Comparison of ENCODE assay signal across 8 mouse cellular contexts in genomic region chr11:21368466-21368865, GRCm38 (mm10). TPM values are rescaled to one million over a fixed set of nuclear protein-coding genes. Genes with fewer than 3 reads are reported as not detected.
DNase-seq lines count a peak whose midpoint lies in the region; ATAC-seq and TF ChIP-seq lines count a peak whose summit lies in the region.

No protein-coding gene starts in this region.

- H3K9ac ChIP-seq in heart, embryonic 11.5 days (ENCODE audit: low read depth, low read length): no peak overlapping the region
- H3K9ac ChIP-seq in hindbrain, postnatal 0 days (replicated peaks; ENCODE audit: low read length): no peak overlapping the region
- no peak overlapping the region for H3K9ac ChIP-seq in midbrain, embryonic 13.5 days (replicated peaks)

- peak overlapping the region; percentile 61 for H3K4me3 ChIP-seq in heart, embryonic 11.5 days (ENCODE audit: low read depth, low read length)
- peak overlapping the region; percentile 94 for H3K4me3 ChIP-seq in hindbrain, postnatal 0 days (ENCODE audit: low read length)
- peak overlapping the region; percentile 86; the same call in 1 of the 2 replicates for H3K4me3 ChIP-seq in midbrain, embryonic 13.5 days (replicated peaks)

- WGBS in heart, embryonic 11.5 days (ENCODE audit: insufficient replicate concordance): 28% methylated on average over 7 of the region's 7 CpGs
- 39% methylated on average over 7 of the region's 7 CpGs for WGBS in hindbrain, postnatal 0 days
- 49% methylated on average over 7 of the region's 7 CpGs for WGBS in midbrain, embryonic 13.5 days

- intact Hi-C loops in heart, postnatal 36 days (cut with DNase I): loop anchor here (10.0 kb wide), 1 partner anchor 824 kb away; the partner anchor contains the start of gene Sertad2

- no peaks in the 10 kb centered on the region for H3K27me3 ChIP-seq in heart, embryonic 11.5 days (ENCODE audit: control insufficient read depth, insufficient read depth, low read length)
- no peaks in the 10 kb centered on the region for H3K27me3 ChIP-seq in hindbrain, postnatal 0 days (ENCODE audit: insufficient read depth, low read length)
- no peaks in the 10 kb centered on the region for H3K27me3 ChIP-seq in midbrain, embryonic 13.5 days

- no peaks in the 10 kb centered on the region for H3K36me3 ChIP-seq in heart, embryonic 11.5 days (ENCODE audit: control insufficient read depth, insufficient read depth, low read length)
- H3K36me3 ChIP-seq in hindbrain, postnatal 0 days (ENCODE audit: insufficient read depth, low read length): no peaks in the 10 kb centered on the region
- no peaks in the 10 kb centered on the region for H3K36me3 ChIP-seq in midbrain, embryonic 13.5 days

- no peak for ATAC-seq in heart, embryonic 11.5 days (replicated peaks; ENCODE audit: insufficient number of reproducible peaks, low FRiP score, low TSS enrichment)
- ATAC-seq in hindbrain, postnatal 0 days: no peak
- ATAC-seq in midbrain, embryonic 13.5 days: no peak

- H3K9me3 ChIP-seq in heart, embryonic 11.5 days (replicated peaks; ENCODE audit: control insufficient read depth, low read length): no peaks in the 10 kb centered on the region
- no peaks in the 10 kb centered on the region for H3K9me3 ChIP-seq in hindbrain, postnatal 0 days (ENCODE audit: low read length)
- no peaks in the 10 kb centered on the region for H3K9me3 ChIP-seq in midbrain, embryonic 13.5 days

- H3K27ac ChIP-seq in heart, embryonic 11.5 days (ENCODE audit: low read depth, low read length): no peak overlapping the region
- H3K27ac ChIP-seq in hindbrain, postnatal 0 days: no peak overlapping the region
- H3K27ac ChIP-seq in midbrain, embryonic 13.5 days: no peak overlapping the region

- no peak for DNase-seq in heart, postnatal 36 days
- DNase-seq in embryo, embryonic 11 days: peak; percentile 20
- peak; percentile 17 for DNase-seq in hindbrain, postnatal 0 days (ENCODE audit: low spot score)
- DNase-seq in cerebellum, postnatal 4 days (ENCODE audit: low spot score in 2 of 2): no peak
- DNase-seq in left cerebral cortex, adult 8-10 months (ENCODE audit: low spot score in 2 of 2): no peak
- DNase-seq in ovary, postnatal 36 days (ENCODE audit: low spot score): no peak

- no peak for TF ChIP-seq CTCF in hindbrain, postnatal 0 days (IDR thresholded peaks at IDR 0.05; ENCODE audit: low read depth)

- peak overlapping the region; percentile 62 for H3K4me2 ChIP-seq in heart, embryonic 11.5 days
- H3K4me2 ChIP-seq in hindbrain, postnatal 0 days (ENCODE audit: low read depth, low read length): peak overlapping the region; percentile 75
- H3K4me2 ChIP-seq in midbrain, embryonic 13.5 days (replicated peaks): peak overlapping the region; percentile 69

- 0 out of 2 replicates have a peak, but pooled peaks cover 2% of the 10 kb centered on the region for H3K4me1 ChIP-seq in heart, embryonic 11.5 days (ENCODE audit: control insufficient read depth, insufficient read depth, low read length)
- H3K4me1 ChIP-seq in hindbrain, postnatal 0 days (ENCODE audit: insufficient read depth, low read length): peaks cover 4% of the 10 kb centered on the region; the same call in 1 of the 2 replicates
- H3K4me1 ChIP-seq in midbrain, embryonic 13.5 days (replicated peaks): peaks cover 23% of the 10 kb centered on the region

RNA-seq across cellular contexts. Expression of gene Ugp2, which starts 2.5 kb away (rescaled TPM):
- 183 and 212 TPM in 2 replicates for polyA plus RNA-seq in heart, embryonic 11.5 days (2014; fragmentation: Nextera tagmentation; extraction: Ambion mirVana)
- total RNA-seq in heart, postnatal 36 days (2021): 100 to 1,000 TPM; 212 to 232 TPM
- 37.4 and 41.2 TPM in 2 replicates for total RNA-seq in hindbrain, postnatal 0 days (2014; rRNA removed)
- polyA plus RNA-seq in hindbrain, postnatal 0 days (2015; fragmentation: Nextera tagmentation; extraction: Ambion mirVana): 66.8 and 70.2 TPM in 2 replicates
- polyA plus RNA-seq in midbrain, embryonic 13.5 days (2015; fragmentation: Nextera tagmentation; extraction: Ambion mirVana): 59.1 and 61.2 TPM in 2 replicates
- total RNA-seq in left cerebral cortex, adult 8-10 months (2022): 10 to 100 TPM; 68.6 to 83.5 (median 78.2) TPM

Comparison
In these comparisons a context has a peak if more than half of its experiments do, and no peak if none do; other contexts are left out.
1. DNase-seq: peak in embryo, embryonic 11 days (single experiment) and hindbrain, postnatal 0 days (single experiment); none in heart, postnatal 36 days (0 of 2), cerebellum, postnatal 4 days (0 of 2), left cerebral cortex, adult 8-10 months (0 of 2) and ovary, postnatal 36 days (single experiment).
2. Peak in every context shown above with its lines, with median percentiles within 50 percentile points of each other: H3K4me2 ChIP-seq and H3K4me3 ChIP-seq.